Mouse (Mus musculus) liver, embryonic 12.5 days (tissue): ENCODE data around the gene Trappc6b. TPM values are rescaled to one million over a fixed set of nuclear protein-coding genes. Genes with fewer than 3 reads are reported as not detected.
A peak's percentile ranks its signal among the peaks of the same experiment; 100 is the strongest.

Source experiments
- ATAC-seq: fragments of 200-750 bp; cut with Nextera tagmentation; 2 replicates; pipeline ENCODE4 v1.8.0; 2017; ENCODE audit warnings: moderate number of reproducible peaks, mild to moderate bottlenecking, moderate library complexity
- H3K27ac ChIP-seq: fragments of 300-500 bp; sonication (generic); 2 replicates; pipeline ENCODE4 v1.5.1; 2016; ENCODE audit warnings: mild to moderate bottlenecking
- H3K27me3 ChIP-seq: fragments of 300-500 bp; sonication (generic); replicated peaks from 2 replicates; pipeline ENCODE4 v1.6.1; 2016; ENCODE audit warnings: mild to moderate bottlenecking, moderate library complexity
- H3K36me3 ChIP-seq: fragments of 300-500 bp; sonication (generic); 2 replicates; pipeline ENCODE4 v1.6.1; 2016; ENCODE audit warnings: mild to moderate bottlenecking, moderate library complexity
- H3K4me1 ChIP-seq: fragments of 300-500 bp; sonication (generic); 2 replicates; pipeline ENCODE4 v1.6.1; 2016
- H3K4me2 ChIP-seq: fragments of 300-500 bp; sonication (generic); 2 replicates; pipeline ENCODE4 v1.6.1; 2016; ENCODE audit warnings: mild to moderate bottlenecking, moderate library complexity
- H3K4me3 ChIP-seq: fragments of 300-500 bp; sonication (generic); 2 replicates; pipeline ENCODE4 v1.5.1; 2016; ENCODE audit warnings: mild to moderate bottlenecking, moderate library complexity
- H3K9ac ChIP-seq: fragments of 300-500 bp; sonication (generic); 2 replicates; pipeline ENCODE4 v1.6.1; 2016; ENCODE audit warnings: mild to moderate bottlenecking, moderate library complexity
- H3K9me3 ChIP-seq: fragments of 300-500 bp; sonication (generic); replicated peaks from 2 replicates; pipeline ENCODE4 v1.6.1; 2016; ENCODE audit warnings: mild to moderate bottlenecking, moderate library complexity
- WGBS: fragments of 180-500 bp; shearing (Covaris S2); methylation state at CpG from one replicate; pipeline ENCODE4 v1.1.7; 2016; ENCODE audit not compliant: insufficient replicate concordance; 5-methylcytosine and 5-hydroxymethylcytosine counted together
- polyA plus RNA-seq: library from polyadenylated mRNA; unstranded; fragments of >200 nt; fragmentation: Nextera tagmentation; extraction: Ambion mirVana; gene quantifications from 2 replicates; pipeline ENCODE4 v1.2.1, GENCODE M21; 2016

Trappc6b gene
- polyA plus RNA-seq, 1 experiment from 2014 or later: 54.4 TPM

DNA sequence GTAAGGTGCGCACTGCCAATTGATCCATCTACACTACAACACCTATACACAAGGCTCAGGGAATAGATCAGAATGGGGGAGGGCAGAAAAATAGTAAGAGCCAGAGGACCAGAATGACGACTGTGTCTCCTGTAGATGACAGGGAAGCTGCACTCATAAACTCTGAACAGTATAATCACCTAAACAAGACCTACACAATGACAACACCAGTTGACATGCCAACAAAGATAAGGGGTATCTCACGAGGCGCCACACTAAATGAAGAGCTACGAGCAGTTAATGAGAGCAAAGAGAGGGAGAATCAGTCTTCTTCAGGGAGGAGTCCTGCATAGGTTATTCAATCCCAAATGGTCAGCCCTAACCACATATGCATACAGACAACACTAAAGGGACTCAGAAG lies 8.1 kb downstream of the Trappc6b start:
- H3K4me3 ChIP-seq: no peak overlapping the region
- 38% methylated on average over 5 of the region's 5 CpGs for WGBS
- peak; percentile 83 for ATAC-seq
- H3K4me2 ChIP-seq: peak overlapping the region; percentile 20
- H3K27me3 ChIP-seq: no peaks in the 10 kb centered on the region
- H3K27ac ChIP-seq: peak overlapping the region; percentile 34; the same call in 1 of the 2 replicates
- no peak overlapping the region for H3K9ac ChIP-seq
- H3K4me1 ChIP-seq: peaks cover 59% of the 10 kb centered on the region
- H3K9me3 ChIP-seq: no peaks in the 10 kb centered on the region
- H3K36me3 ChIP-seq: peaks cover 78% of the 10 kb centered on the region

GRCm38 (mm10) chr12:59052470-59052869 lies 8.8 kb downstream of the Trappc6b start:
- Histone ChIP-seq H3K4me2 (no peak overlapping the region), H3K4me3 (no peak overlapping the region), H3K4me1 (peaks cover 55% of the 10 kb centered on the region), H3K9me3 (no peaks in the 10 kb centered on the region), H3K9ac (no peak overlapping the region), H3K36me3 (peaks cover 78% of the 10 kb centered on the region), H3K27ac (no peak overlapping the region), H3K27me3 (no peaks in the 10 kb centered on the region)
- 52% methylated on average over 3 of the region's 3 CpGs for WGBS
- ATAC-seq: no peak

- no peak for ATAC-seq
- H3K9ac ChIP-seq: no peak overlapping the region; the same call in 1 of the 2 replicates
- H3K4me3 ChIP-seq: no peak overlapping the region
- H3K4me1 ChIP-seq: peaks cover 23% of the 10 kb centered on the region
- H3K27ac ChIP-seq: peak overlapping the region; percentile 85
- H3K4me2 ChIP-seq: 0 out of 2 replicates have a peak overlapping the region, but pooled peaks have one; percentile 14
- H3K36me3 ChIP-seq: peaks cover 41% of the 10 kb centered on the region
- H3K27me3 ChIP-seq: no peaks in the 10 kb centered on the region
- H3K9me3 ChIP-seq: no peaks in the 10 kb centered on the region
- 6% methylated on average over 7 of the region's 7 CpGs for WGBS
Measured at GRCm38 (mm10) chr12:59040851-59041250, 20.4 kb downstream of the Trappc6b start.

- peak overlapping the region; percentile 16; the same call in 1 of the 2 replicates for H3K4me3 ChIP-seq
- peak overlapping the region; percentile 48 for H3K4me2 ChIP-seq
- peak overlapping the region; percentile 85 for H3K27ac ChIP-seq
- H3K9me3 ChIP-seq: no peaks in the 10 kb centered on the region
- peaks cover 23% of the 10 kb centered on the region for H3K4me1 ChIP-seq
- no peaks in the 10 kb centered on the region for H3K27me3 ChIP-seq
- H3K36me3 ChIP-seq: peaks cover 35% of the 10 kb centered on the region
- WGBS: 2% methylated on average over 23 of the region's 23 CpGs
- ATAC-seq: peak; percentile 91
- H3K9ac ChIP-seq: peak overlapping the region; percentile 44
Measured at GRCm38 (mm10) chr12:59039971-59040844, 21.1 kb downstream of the Trappc6b start.

DNA sequence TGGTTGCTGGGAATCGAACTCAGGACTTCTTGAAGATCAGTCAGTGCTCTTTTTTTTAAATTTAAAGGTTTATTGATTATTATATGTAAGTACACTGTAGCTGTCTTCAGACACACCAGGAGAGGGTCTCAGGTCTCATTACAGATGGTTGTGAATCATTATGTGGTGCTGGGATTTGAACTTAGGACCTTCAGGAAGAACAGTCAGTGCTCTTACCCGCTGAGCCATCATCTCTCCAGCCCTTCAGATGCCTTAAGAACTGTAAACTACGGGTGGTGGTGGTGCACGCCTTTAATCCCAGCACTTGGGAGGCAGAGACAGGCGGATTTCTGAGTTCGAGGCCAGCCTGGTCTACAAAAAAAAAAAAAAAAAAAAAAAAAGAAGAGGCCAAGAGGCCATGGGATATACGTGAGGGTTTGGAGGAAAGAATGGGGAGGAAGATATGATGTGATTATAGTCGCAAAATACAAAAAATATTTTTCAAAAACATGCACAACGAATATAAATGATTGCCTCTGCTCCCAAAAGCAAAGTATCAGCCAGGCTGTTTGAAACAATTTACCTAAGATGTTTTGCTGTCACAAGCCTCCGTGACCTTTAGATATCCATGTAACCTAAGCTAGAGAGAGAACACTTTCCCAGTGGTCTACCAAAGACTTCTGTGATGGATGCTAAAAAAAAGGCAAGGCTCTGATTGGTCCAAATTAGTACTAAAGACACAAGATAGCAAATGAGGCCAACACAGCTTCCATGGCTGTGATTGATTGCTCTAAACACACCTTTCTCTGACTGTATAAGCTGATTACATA lies 21.9 kb downstream of the Trappc6b start:
- Histone ChIP-seq H3K36me3 (peaks cover 27% of the 10 kb centered on the region), H3K4me2 (peak overlapping the region; percentile 48), H3K27me3 (no peaks in the 10 kb centered on the region), H3K9me3 (no peaks in the 10 kb centered on the region), H3K4me1 (peaks cover 23% of the 10 kb centered on the region), H3K27ac (peak overlapping the region; percentile 85), H3K4me3 (peak overlapping the region; percentile 16; the same call in 1 of the 2 replicates), H3K9ac (peak overlapping the region; percentile 44)
- no peak for ATAC-seq
- 52% methylated on average over 10 of the region's 10 CpGs for WGBS

DNA sequence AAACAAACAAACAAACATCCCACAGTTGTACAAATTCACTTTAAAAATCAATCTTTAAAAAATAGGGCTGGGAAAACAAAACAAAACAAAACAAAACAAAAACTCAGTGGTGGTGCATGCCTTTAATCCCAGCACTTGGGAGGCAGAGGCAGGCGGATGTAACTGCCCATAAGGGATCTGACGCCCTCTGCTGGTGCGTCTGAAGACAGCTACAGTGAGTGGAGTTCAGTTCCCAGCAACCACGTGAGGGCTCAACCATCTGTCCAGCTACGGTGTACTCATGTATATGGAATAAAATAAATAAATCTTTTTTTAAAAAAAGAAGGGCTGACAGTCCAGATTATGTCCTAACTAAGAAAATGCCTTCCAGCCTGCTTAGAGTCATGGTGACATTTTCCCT lies 29.2 kb downstream of the Trappc6b start:
- Histone ChIP-seq H3K27ac (no peak overlapping the region), H3K4me1 (no peaks in the 10 kb centered on the region), H3K4me2 (no peak overlapping the region), H3K27me3 (no peaks in the 10 kb centered on the region), H3K4me3 (no peak overlapping the region), H3K9me3 (no peaks in the 10 kb centered on the region), H3K9ac (no peak overlapping the region), H3K36me3 (peaks cover 18% of the 10 kb centered on the region)
- 0 out of 2 replicates have a peak, but pooled peaks have one; percentile 46 for ATAC-seq
- WGBS: 33% methylated on average over 5 of the region's 5 CpGs

DNA sequence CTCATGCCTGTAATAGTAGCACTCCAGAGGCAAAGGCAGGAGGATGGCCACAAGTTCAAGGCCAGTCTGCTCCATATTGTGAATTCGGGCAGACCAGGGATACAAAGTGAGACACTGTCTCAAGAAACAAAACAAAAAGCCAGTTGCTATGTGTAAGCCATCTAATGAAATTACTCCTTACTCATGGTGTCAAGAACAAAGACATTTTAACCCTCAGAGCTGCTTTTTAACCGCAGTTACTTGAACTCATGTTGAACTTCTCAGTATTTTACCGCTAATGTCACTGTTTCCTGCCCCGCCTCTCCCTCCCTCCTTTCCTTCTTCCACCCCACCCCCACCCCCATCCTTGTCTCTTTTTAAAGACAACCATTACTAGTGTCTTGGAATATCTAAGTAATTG lies 40.0 kb downstream of the Trappc6b start:
- Histone ChIP-seq H3K9me3 (no peaks in the 10 kb centered on the region), H3K36me3 (peaks cover 83% of the 10 kb centered on the region), H3K4me1 (no peaks in the 10 kb centered on the region), H3K27me3 (no peaks in the 10 kb centered on the region), H3K27ac (no peak overlapping the region), H3K4me3 (no peak overlapping the region), H3K9ac (no peak overlapping the region), H3K4me2 (no peak overlapping the region)
- no peak for ATAC-seq
- 74% methylated on average over 4 of the region's 4 CpGs for WGBS

DNA sequence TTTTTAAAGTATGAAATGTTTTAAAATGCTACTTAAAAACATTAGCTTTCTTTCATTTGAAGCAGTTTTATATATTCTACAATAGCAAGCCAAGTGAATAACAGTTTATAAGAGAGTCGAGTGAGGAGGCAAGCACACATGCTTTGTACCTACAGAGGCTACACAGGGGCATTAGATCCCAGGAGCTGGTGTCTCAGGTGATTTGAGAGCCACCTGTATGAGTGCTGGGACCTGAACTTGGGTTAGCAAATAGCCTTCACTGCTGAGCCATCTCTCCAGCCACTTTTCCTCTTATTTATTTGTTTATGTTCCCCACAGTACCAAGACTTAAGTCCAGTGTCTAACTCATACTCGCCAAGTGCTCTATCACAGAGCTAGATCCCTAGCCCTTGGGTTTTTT lies 41.4 kb downstream of the Trappc6b start:
- no peak overlapping the region for H3K4me2 ChIP-seq
- 83% methylated on average over 2 of the region's 2 CpGs for WGBS
- peaks cover 83% of the 10 kb centered on the region for H3K36me3 ChIP-seq
- peaks cover under 1% of the 10 kb centered on the region; the same call in 1 of the 2 replicates for H3K4me1 ChIP-seq
- no peak overlapping the region for H3K27ac ChIP-seq
- no peak overlapping the region for H3K9ac ChIP-seq
- H3K4me3 ChIP-seq: no peak overlapping the region
- ATAC-seq: no peak
- no peaks in the 10 kb centered on the region for H3K9me3 ChIP-seq
- no peaks in the 10 kb centered on the region for H3K27me3 ChIP-seq

- no peak overlapping the region for H3K27ac ChIP-seq
- no peak overlapping the region for H3K4me2 ChIP-seq
- H3K36me3 ChIP-seq: peaks cover 74% of the 10 kb centered on the region
- H3K27me3 ChIP-seq: no peaks in the 10 kb centered on the region
- 75% methylated on average over 8 of the region's 8 CpGs for WGBS
- no peaks in the 10 kb centered on the region for H3K9me3 ChIP-seq
- no peak overlapping the region for H3K9ac ChIP-seq
- H3K4me3 ChIP-seq: no peak overlapping the region
- peaks cover 12% of the 10 kb centered on the region for H3K4me1 ChIP-seq
- ATAC-seq: no peak
Measured at GRCm38 (mm10) chr12:59017970-59018369, 43.3 kb downstream of the Trappc6b start.

DNA sequence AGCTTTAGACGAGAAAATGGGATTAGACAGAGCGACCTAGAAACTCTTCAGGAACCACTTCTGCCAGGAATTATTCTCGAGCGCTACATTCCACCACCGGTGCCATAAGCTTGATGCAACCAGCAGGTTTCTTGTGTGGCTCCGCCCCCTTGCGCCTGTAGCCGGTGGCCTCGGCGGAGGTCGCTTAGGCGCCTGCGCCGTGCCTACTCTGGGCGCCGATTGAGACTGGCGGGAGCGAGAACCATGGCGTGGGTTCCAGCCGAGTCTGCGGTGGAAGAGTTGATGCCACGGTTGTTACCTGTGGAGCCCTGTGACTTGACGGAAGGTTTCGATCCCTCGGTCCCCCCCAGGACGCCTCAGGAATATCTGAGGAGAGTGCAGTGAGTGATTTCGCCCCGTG lies 48.0 kb downstream of the Trappc6b start, which contains the start of gene Gemin2:
Gene Gemin2, plus strand, starts transcription at position 160 of the 400 bp plus-strand sequence.
- Histone ChIP-seq H3K4me2 (peak within 1 kb of the TSS; percentile 89), H3K9me3 (no peaks in the 10 kb centered on the region), H3K27me3 (no peaks in the 10 kb centered on the region), H3K27ac (peak within 1 kb of the TSS; percentile 91), H3K9ac (peak within 1 kb of the TSS; percentile 79), H3K4me3 (peak within 1 kb of the TSS; percentile 75), H3K36me3 (peaks cover 32% of the 10 kb centered on the region), H3K4me1 (peaks cover 35% of the 10 kb centered on the region)
- ATAC-seq: peak; percentile 75
- WGBS: under 1% methylated on average over 28 of the region's 28 CpGs

GRCm38 (mm10) chr12:59012710-59013091 lies 48.6 kb downstream of the Trappc6b start:
- no peaks in the 10 kb centered on the region for H3K27me3 ChIP-seq

More at GRCm38 (mm10) chr12:59012710-59013091, 48.6 kb downstream of the Trappc6b start:
- H3K27ac ChIP-seq: peak overlapping the region; percentile 91
- H3K4me2 ChIP-seq: peak overlapping the region; percentile 89
- H3K4me1 ChIP-seq: peaks cover 35% of the 10 kb centered on the region
- H3K9ac ChIP-seq: peak overlapping the region; percentile 79
- 3% methylated on average over 7 of the region's 7 CpGs for WGBS
- no peak for ATAC-seq
- no peaks in the 10 kb centered on the region for H3K9me3 ChIP-seq
- H3K4me3 ChIP-seq: peak overlapping the region; percentile 75
- peaks cover 26% of the 10 kb centered on the region for H3K36me3 ChIP-seq
